Mouse (Mus musculus) thymus, postnatal 36 days (tissue): ENCODE data around the gene Rap1gap.

Experiments used
- DNase-seq, 2 experiments: peaks; one replicate each; pipeline ENCODE4 v3.0.0; 2022; ENCODE audit warnings: mixed read lengths in 2 of 2

Gene Rap1gap

DNA sequence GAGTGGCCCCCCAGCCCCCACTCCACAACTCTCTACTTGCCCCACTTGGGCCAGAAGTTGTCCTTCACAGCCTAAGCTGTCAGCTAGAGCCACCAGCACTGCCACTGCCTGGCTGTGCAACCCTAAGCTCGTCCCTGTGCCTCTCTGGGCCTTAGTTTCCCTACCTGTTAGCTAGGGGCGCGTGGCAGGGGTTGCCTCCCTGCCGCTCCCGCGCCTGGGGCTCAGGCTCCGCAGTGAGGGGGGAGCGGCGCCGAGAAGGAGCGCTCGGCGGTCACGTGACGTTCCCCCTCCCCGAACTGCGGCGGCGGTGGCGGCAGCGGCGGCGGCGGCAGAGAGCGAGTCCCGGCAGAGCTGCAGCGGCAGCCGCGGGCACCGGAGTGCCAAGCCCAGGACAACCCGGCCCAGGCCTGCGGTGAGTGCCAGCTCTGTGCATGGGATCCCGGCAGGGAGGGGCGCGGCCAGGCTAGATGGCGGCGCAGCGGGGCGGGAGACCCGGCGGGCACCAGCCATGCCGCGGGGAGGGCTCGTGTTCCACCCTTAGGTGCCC, at the start of gene Rap1gap:
Rap1gap (plus strand) TSS at position 294 of the 547 bp plus-strand sequence.
- DNase-seq, result peak; percentile 39 to 52

DNA sequence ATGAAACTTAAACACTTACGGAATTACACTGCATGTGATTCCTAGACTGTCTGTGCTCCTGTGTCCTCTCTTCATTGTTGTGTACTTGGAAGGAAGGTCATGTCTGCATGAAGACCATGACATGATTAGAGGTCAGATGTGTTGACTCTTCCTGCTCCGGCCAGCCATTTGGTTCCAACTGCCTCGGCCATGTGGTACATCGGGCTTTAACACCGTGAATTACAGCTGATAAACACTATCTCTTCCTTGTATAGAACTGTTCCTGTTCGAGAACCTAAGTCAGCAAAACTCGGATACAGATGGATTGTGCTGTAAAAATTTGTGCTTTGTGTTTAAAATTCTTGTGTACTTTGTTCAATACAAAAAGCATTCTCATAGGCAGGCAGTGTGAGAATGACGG, 41.7 kb upstream of the Rap1gap start:
- DNase-seq, result no peak

GRCm38 (mm10) chr4:137627476-137628235, 36.9 kb upstream of the Rap1gap start:
- no peak for DNase-seq

DNA sequence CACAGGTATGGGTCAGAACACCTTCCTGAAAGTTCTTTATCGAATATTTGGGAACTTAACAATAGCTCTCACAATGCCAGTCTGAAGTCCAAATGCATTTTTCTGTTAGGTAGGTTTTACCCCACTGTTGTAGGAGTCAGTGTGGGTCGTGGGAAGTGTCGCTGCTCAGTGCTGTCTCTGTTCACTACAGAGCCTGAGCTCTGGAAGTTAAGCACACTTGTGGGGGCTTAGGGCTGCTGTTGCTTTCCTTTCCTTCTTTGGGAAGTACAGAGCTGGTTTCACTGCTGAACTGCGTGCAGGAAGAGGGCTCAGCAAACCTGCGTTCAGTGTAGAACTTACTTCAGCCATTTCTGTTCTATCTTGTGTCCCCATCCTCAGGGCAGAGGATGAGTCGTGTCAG, 36.1 kb upstream of the Rap1gap start:
- DNase-seq, result no peak

GRCm38 (mm10) chr4:137629354-137629753, 35.2 kb upstream of the Rap1gap start:
- DNase-seq, result no peak

DNA sequence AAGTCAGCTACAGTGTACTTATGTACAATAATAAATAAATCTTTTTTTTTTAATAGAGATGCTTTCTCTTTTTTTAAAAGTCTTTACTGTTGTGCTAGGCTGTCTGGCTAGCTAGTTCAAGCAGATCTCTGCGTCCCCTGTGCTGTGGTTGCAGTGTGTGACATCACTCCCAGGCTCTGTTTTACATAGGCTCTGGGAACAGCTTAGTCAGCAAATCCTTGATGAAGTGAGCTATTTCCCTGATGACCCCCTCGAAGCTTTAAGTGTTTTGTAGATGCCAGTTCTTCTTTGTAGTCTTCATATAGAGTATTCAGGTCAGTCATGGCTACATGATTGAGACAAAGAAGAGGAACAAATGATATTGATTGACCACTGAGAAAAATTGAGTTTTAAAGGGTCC, 34.4 kb upstream of the Rap1gap start:
- no peak for DNase-seq

DNA sequence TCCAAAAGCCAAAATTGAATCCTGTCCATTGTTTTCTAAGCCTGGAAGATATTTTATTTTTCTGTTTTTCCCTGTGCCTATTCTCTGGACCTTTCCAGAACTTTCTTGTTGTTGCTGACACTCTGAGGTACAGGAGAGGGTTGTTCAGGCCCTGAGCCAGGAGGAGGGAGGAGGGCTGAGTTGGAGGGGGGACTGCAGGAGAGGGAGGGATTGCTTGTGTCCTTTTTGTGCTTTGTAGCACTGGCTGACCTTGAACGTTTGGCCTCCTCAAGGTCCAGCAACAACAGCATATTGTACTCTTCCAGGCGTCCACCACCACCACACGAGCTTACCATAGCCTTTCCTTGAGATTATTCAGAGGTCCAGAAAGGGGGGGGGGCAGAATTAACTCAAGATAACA, 32.9 kb upstream of the Rap1gap start:
- no peak for DNase-seq

DNA sequence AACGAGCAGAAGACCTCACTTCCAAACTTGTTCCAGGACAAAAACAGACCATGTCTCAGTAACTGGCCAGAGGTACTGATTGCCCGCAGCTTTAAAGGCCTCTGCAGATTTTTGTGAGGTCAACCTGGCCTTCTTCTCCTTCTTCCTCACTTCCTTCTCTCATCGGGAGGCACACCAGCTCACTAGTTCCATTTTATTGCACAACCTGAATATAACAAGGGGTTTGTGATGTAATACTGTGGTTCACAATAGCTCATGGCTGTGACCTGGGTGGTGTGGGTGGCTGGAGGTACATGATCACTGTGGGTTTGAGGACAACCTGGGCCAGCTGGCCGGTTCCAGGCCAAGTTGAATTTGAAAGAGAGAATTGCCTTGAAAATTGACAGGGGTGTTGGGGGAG, 31.1 kb upstream of the Rap1gap start:
- DNase-seq, result no peak

DNA sequence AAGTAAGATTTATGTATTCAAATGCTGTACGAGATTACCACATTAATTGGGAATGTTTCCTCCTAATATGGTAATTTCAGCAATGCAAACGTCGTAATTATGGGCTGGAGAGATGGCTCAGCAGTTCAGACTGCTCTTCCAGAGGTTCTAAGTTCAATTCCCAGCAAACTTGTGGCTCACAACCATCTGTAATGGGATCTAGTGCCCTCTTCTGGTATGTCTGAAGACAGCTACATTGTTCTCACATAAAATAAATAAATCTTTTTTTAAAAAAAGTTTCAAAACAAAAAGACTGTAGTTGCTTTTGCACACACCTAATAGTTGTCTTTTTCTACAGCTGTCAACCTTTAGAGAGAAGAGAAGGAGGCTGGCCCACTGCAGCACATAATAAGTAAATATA, 27.9 kb upstream of the Rap1gap start:
- no peak for DNase-seq

DNA sequence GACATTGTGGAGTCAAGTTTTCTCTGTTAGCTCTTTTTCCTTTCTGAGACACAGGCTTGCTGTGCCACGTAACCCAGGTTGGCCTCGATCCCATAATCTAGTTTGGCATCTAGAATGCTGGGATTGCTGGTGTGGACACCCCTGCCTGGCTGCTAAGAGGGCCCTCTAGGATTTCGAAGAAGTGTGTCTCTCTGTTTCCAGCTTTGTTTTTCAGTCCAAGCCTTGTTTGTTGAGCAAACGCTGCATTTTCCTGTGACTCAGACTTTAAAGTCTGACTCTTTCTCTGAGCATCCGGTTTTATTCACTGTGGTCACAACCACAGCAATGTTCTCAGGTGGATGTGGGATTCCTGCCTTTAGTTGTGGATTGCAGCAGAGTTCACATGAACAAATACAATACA, 23.0 kb upstream of the Rap1gap start:
- DNase-seq, result no peak

DNA sequence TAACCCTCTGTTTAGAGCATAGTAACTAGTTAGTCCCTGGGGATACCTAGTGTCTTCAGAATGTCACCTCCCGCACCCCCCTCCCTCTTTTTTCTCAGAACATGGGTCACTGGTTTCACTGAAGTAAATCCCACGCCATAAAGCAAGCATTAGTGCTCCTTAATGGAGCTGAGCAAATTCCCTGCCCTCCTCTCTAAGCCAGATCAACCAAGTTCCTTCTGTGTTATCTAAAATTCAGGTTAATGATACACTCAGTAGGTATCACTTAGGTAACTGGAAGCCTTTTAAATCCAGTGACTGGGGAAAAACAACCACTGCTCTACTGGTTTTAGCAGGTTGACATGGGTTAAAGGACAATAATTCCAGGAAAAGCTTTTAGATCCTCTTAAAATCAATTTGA, 22.4 kb upstream of the Rap1gap start:
- DNase-seq, result no peak

- no peak for DNase-seq
Observed at GRCm38 (mm10) chr4:137643459-137643858, 21.1 kb upstream of the Rap1gap start.

DNA sequence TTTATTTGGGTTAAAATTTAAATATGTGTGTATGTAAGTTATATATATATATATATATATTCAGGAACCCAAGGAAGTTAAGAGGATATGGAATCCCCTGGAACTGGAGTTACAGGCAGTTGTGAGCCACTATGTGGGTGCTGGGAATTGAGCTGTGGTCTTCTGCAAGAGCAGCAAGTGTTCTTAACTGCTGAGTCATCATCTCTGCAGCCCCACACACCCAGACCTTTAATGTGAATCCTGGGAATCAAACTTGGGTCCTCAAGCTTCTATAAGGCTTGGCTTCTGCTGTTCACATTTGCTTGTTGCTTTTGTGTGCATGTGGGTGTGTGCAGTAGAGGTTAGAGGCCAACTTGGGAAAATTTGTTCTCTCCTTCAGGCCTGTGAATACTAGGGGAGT, 18.3 kb upstream of the Rap1gap start:
- no peak for DNase-seq

DNA sequence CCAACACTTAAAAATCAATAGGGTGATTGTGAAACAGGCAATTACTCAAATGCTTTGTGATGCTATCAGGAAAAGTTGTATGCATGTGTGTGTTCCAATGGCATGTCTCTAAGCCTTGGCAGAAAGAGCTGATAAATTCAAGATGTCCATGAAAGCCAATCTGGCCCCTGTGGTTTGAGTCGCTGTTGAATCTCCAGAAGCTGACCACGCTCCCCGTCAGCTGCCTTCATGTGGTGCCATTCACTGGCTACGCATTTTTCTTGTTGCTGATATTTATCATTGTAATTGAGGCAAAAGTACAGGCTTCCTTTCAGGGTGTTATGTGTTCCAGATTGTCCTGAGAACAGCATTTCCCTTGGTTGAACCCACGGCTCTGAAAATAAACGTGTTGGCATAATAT, 16.9 kb upstream of the Rap1gap start:
- DNase-seq, result no peak

DNA sequence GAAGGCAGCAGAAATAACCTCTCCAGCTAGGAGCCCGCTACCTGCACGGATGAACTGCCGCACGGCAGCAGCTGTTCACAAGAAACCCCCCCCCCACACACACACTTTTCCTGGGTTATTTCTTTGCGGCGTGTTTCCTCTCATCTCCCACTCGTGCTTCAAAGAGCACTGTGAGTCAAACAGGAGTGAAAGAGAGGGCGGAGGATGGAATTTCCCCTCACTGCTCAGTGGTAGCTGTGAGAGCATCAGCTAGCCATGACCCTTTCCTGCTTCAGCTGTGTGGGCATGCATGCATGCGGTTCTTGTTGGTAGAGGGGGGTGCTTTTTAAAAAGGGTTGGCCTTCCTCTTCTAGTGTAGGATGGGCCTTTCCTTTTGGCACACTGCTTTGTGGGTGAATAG, 16.3 kb upstream of the Rap1gap start:
- no peak for DNase-seq

DNA sequence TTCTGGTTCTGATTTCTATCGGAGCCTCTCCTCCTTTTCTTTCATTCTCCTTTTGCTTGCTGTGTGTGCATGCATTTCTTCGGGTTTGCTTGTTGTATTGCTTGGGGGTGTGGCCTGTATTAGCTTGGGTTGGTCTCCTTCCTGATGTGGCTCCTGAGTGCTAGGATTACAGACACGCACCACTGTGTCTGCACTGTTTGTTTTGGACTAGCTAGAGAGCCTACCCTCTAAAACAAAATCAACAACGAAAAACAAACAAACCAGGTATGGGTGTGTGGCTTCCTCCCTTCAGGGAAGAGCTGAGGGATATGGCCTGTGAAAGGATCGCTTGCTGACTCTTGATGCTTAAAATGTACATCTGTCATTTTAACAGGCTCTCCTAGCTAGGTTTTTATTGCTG, 13.6 kb upstream of the Rap1gap start:
- no peak for DNase-seq

- DNase-seq, result no peak
Observed at GRCm38 (mm10) chr4:137652835-137653346, 11.6 kb upstream of the Rap1gap start.

DNA sequence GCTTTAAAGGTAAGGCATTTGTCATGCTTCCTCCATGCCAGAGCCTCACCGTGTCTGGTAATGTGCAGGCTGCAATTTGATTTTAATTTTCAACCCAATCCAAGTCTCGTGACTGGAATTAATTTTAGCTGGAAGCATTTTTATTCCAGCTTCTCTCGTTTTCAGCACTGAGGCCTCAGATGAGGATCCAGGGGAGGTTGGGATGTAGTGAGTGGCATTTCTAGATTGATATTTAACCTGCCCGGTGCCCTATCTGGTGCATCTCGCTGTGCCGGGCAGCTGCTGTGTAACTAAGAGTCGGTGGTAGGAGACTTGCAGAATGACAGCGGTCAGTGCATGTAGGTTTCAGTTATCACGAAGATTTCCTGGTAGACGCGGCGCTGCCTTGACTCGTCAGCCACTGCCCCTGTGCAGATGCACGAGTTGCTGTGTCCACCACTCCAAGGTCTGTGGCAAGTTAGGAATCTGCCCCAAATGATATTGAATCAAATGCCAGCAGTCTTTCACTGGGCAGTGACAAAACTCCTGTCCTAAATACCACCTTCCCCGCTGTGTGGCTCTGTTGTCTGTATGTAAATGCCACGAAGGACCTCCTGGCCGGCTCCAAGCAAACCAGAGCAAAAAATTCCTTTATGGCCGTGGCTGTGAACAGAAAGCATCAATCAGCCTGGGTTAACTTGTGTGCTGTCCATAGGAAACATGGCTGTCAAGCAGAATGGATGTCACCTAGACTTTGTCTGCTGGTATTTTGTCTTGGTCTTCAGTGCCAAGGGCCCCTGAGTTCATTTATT, 9.1 kb upstream of the Rap1gap start:
- DNase-seq, result no peak

GRCm38 (mm10) chr4:137657674-137658073, 6.9 kb upstream of the Rap1gap start:
- no peak for DNase-seq

DNA sequence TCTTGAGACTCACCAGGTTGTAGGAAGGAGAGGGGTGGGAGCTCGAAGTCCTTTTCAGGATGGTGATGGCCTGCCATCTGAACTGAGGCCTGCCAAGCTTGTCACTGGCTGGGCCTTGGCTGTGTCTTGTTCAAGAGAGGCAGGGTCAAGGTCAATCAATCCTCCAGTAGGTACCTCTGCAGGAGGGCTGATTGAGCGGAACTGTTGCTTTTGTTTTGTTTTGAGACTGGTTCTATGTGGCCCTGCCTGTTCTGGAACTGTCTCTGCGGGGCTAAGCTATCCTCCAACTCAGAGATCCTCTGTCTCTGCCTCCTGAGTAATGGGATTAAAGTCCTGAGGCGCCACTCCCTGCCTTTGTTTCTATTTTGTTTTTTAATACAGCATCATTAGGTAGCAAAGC, 5.0 kb upstream of the Rap1gap start:
- DNase-seq, result no peak

DNA sequence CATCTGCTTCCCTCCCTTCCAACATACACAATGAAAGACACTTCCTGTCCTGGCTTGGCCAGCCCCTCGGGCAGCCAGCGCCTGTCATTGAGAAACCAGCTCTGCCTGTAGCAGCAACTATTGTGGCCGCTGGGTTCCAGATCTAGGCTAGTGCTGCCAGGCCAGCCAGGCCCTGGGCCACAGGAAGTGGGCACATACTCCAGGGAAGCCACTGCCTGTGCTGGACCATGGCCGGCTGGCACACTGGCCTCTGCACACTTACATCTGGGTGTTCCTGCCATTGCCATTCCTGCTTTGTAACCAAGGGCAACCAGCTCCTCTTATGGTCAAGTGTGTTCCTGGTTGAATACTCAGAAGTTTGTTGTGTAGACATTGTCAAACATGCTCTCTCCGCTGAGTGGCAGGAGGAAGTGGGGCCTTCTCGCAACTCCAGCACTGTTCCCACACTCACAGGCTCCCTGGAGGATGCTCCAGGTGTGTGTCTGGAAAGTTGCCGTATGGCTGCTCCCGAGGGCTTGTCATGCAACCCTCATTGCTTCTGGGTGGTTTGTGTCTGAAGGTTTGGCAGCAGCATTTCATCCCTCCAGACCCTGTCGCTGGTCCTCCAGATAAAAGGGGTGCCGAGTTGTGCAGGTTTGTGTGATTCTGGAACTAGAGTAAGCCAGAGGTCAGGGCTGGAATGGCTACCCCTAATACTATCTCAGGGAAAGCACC, 4.0 kb upstream of the Rap1gap start:
- no peak for DNase-seq

GRCm38 (mm10) chr4:137661078-137661450, 3.5 kb upstream of the Rap1gap start:
- DNase-seq, result no peak

- DNase-seq, result no peak
Observed at GRCm38 (mm10) chr4:137661547-137661946, 3.0 kb upstream of the Rap1gap start.
